Mouse (Mus musculus) thymus, postnatal 36 days (tissue): Measurements from ENCODE around the gene Pgm2.
A peak's percentile ranks its signal among the peaks of the same experiment; 100 is the strongest.

Experiments used
- DNase-seq, 2 experiments: peaks; one replicate each; pipeline ENCODE4 v3.0.0; 2022; ENCODE audit warnings: mixed read lengths in 2 of 2

Gene Pgm2

DNA sequence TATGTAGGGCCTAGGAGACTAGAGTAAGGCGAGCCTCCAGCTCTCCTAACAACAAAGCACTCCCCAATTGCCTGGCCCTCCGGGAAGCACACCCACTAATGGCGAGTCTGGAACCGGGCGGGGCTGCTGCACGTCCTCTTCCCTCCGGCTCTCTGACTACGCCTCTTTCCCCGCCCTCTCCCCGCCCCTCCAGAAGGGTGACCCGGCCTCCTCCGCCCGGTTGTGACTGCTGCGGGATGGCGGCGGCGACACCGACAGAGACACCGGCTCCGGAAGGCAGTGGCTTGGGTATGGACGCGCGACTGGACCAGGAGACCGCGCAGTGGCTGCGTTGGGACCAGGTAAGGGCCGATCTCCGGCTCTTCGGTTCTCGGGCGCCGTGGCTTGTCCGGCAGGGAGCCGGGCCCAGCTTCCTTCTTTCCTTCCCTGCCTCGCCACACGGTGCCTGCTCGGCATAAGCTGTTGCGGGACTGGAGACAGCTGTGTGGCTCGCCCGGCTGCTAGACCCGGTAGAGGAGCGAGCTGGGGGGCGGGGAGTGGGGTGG lies at the start of gene Pgm2:
Gene Pgm2 (plus strand): TSS at position 203 of the 545 bp plus-strand sequence.
- DNase-seq = peak; percentile 81

DNA sequence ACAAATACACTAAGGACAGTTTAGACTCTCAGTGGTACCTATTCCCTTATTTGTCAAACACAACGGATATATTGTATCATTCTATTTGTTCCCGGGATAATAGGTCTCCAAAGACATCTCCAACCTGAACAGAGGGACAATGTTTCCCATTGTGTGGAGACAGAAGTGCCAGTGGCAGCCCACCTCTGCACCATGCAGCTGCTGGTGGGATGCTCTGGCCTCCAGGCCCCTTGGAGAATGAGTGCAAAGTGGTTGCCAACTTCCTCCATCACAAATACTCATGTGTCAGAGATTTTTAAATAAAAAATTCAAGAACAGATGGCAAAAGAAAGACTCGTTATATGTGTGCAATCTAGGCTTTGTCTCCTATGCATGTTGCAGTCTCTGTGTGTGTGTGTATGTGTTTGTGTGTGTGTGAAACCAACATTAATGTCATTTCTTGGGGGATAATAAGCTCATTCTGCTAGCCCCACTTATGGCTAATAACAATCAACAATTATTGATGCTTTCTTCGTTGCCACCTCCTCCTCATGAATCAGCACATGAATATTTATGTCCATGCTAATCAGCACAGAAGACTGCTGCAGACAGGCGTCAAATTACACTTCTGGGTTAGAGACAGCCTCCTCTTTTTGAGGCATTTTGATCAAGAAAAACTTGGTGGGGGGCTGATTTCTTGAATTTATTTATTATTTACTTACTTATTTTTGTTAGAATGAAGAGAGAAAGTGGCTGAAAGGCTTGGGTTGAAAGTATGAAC lies 48.9 kb upstream of the Pgm2 start:
- no peak for DNase-seq

DNA sequence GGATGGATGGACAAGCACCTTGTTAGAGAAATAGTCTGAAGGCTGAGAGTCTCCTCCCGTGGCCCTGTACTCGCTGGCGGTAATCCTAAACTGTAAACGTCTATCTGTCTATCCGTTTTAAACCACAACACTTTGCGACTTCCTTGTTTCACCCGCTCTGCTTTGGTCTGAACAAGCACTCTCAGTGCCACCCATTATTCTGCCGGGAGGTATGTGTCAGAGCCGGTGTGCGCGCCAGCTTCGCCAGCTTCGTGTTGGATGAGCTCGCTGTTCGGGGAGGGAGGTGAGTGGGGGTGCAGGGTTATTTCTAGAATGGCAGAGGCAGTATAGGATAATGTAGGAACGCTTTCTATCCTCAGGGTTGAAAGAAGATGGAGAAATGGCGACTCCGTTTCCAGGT lies 48.0 kb upstream of the Pgm2 start:
- peak; percentile 46 to 59 for DNase-seq

DNA sequence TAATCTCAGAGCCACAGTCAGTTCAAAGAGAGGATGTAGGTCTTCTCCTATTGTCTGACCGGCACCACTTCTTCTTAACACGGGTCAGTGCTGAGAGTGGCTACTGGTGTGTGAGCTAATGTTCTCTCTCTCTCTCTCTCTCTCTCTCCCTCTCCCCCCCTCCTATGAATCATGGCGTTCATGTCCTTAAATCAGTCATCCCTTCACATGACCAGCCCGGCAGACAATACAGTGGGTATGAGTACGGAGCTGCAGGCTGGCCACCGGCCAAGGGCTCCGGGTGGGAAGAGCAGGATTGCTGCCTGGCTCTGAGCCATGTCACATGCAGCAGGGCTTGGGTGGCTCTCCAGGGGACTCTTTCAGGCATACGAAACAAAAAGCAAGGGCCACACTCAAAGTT lies 47.2 kb upstream of the Pgm2 start:
- no peak for DNase-seq

DNA sequence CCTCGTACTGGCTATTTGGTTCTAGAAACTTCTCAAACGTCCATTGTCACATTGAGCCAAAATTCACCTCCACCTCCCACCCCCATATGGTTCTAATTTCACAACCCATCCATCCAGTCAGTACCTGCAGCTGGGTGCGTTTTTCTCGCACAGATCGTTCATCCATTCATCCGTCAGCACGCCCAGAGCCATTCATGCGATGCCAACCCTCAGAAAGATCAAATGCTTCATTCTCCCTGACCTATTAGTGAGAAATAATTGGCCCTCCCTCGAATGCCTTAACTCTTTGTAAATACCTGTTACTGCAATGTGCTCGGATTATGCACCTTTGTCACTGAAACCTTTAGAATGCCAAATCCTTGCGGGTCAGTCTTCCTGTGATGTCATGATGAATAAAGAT lies 45.8 kb upstream of the Pgm2 start:
- no peak for DNase-seq

DNA sequence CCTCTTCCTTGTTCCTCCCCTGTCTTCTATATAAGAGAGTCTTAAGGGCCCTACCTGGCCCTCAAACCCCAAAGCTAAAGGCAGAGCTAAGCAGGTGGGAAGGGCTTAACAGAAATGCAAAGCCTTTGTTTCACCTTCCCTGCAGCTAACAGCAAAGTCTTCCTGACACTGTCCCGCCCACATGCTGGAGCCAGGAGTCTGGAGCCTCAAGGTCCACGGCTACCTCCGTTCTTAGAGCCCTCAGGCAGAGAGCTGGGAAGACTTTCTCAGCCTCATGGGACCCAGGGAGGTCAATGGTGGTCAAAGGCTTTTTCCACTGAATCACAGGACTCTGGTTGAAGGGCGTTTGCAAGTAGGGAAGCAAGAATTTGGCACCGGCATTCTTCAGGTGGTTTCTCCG lies 44.8 kb upstream of the Pgm2 start:
- DNase-seq = no peak

DNA sequence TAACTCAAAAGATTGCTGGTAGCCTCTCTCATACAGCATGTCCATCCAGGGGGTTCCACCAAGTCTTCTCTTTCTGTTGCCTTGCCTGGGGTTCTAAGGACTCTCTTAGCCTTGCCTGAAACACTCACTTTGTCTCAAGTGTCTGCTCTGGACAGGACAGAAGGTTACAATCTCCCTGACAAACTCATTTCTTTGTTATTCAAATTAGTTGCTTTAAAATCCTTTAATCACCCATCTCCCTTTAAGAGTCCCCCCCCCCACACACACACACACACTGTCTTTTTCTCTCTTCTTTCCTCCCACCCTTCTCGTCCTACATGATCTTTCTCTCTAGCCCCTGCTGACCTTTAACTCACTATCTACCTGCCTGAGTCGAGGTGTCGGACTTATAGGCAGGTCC lies 44.1 kb upstream of the Pgm2 start:
- DNase-seq = no peak

DNA sequence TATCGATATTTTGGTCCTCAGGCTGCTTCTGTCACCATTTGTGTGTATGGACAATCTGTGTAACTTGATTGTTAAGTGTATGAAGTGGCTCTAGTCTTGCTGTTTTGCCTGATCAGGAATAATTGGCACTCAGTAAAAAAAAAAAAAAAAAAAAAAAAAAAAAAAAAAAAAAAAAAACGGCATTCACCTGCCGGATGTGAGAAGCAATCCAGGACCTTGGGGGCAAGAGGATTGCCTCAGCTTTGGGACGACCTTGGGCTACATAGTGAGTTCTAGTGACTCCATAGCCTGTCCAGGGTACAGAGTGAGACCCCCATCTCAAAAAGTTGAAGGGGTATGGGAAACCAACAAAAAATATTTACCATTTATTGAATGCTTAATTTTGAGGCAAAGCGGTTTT lies 43.5 kb upstream of the Pgm2 start:
- no peak for DNase-seq

DNA sequence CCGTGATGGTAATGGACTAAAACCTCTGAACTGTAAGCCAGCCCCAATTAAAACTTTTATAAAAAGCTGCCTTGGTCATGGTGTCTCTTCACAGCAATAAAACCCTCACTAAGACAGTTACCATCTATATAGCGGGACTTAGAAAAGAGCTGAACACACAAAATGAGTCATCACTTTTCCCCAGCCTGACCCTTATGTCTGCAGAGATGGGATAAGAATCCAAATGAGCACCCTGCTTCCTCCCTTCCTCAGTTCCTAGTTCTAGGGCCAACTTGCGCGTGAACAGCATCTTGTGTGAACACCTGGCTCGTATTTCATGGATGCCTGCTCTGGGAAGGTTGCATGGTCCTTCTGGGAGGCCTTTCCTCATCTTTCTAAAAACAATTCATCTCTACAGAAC lies 39.7 kb upstream of the Pgm2 start:
- DNase-seq = no peak

DNA sequence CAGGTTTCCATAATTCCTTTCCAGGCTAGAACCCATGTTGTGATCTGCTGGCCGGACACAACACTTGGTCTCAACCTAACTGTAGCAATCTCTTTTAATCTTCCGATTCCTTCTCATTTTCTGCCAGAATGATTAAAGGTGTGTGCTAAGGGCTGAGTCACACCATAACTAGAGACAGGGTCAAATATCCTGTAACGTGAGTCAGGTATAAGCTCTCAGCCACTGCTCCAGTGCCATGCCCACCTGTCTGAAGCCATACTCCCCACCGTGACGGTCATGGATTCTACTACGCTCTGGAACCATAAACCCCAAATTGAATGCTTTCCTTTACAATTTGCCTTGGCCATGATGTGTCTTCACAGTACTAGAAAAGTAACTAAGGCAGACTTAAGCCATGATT lies 36.5 kb upstream of the Pgm2 start:
- DNase-seq = no peak

DNA sequence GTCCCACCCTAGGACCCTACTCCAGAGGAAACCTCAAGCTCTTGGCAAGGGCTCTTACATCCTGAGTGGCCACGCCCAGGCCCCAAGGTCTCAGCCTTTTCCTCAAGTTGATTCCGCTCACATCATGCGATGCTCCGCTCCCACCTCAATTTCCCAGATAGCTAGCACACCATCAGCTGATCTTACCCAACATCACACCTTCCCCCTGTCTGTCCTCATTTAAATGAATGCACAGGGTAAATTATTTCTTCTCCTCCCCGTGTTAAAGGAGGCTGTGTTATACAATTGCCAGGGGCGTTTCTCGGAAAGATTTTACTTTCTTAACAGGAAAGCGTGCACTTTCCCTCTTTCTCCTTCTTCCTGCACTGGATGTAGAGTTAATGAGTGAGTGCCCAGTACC lies 31.9 kb upstream of the Pgm2 start:
- no peak for DNase-seq

DNA sequence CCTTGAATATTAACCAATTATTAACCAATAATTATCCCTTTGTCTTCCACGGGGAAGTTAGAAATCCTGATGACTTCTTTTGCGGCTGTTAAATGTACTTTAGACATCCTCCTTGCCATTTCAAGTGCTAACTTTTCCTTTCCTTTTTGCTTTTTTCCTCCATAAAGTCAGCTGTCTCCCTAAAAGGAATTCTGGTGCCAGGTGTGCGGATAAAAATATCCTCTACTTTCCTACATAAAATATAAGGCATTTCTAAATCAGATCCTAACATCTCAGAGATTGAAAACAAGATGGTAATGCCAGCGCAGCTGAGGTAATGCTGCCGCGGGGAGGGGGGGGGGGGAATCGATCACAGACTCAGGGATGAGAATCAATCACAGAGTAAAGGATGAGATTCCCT lies 31.1 kb upstream of the Pgm2 start:
- DNase-seq = no peak

DNA sequence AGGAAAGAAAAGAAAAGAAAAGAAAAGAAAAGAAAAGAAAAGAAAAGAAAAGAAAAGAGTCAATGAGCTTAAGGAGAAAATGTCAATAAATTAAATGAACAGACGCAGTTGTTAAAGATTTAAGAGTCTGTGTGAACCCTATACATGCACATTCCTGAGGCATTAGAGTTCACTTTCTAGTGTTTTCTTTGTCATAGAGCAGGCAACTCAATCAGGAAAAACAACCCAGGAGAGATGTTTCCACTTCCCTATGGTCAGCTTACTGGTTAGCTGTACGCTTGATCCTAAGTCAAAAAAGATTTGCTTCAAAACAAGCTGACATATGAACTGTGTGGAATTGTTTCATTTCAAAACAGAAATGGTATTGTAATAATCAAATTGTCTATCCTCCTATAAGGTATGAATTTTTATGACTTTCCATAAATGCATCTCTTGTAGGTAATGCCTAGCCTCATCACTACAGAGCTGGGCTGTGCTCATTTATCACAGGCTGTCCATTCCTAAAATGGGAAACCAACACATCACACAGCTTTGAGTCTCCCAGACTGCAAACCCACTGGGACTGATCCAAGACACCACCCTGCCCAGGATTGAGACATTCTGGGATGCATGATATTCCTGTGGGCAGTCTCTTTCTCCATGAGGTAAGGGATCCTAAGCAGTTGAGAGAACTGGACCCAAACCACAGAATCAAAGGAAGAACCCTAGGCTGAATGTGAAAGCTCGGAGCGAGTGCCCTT lies 29.7 kb upstream of the Pgm2 start:
- DNase-seq = no peak

DNA sequence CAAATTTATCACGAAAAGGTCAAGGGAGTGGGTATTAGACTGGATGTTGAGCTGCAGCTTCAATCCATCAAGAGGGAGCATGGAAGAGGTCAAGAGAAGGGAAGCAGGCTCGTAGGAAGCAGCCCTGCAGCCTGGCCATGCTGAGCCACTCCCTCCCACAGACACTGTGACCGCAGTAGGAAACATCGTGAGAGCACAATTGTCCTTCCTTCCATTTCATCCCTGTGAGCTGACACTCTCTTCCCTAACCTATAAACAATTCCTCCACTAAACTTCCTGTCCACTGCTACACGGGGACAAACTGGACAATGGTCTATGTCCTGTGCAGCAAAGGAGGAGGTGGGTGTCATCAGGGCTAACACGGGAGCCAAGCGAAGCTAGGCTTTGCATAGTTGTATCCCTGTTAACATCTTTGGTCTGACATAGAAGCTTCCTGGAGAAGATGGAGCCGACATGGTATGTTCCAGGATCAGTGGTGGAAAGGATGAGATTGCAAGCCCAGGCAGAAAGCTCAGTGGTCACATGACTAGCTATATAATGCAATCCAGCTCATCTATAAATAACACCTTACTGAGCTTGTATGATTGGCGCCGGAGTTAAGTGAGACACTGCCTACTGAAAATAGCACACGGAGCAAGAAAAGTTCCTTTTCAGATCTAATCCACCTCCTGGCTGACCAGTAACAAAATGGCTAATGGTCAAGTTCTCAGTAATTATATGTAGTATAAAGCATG lies 29.0 kb upstream of the Pgm2 start:
- DNase-seq = no peak

DNA sequence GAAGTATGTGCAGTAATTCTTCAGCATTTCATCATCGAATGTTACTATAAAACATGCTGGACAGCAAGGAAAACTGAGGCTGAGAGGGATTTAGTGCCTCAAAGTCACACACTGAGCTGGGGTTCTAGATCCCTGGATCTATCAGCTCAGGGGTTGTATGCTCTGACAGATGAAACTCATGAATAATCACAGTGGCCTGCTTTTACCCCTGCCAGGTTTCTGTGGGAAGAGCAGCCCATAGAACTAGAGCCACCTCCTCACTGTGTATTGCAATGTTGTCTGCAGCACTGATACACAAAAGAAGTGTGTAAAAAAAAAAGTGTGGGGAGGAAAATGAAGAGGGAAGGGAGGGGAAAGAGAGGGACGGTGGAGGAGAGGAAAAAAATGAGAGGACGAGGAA lies 28.3 kb upstream of the Pgm2 start:
- DNase-seq = no peak

DNA sequence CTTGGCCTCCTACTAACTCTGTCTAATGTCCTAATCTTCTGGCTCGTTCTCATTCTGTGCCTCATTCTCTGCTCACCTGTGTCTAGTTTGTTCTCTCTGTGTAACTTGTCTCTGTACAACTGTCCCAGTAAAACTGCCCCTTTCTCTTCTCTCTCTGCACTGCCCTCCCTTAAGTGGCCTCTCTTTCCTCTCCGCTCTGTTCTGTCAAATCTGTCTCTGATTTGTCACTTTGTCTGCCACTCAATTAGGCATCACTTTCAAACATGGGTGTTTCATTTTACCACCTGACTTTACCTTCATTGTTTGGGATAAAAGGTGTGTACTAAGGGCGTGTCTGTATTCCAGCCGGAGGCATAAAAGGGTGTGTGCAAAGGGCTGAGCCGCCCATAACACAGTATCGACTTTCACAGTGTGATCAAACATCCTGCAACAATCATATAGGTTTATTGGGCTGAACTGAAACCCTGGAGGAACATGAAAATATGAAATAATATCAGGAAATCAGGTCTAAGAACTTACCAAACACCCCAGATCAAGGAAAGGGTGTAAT lies 27.2 kb upstream of the Pgm2 start:
- DNase-seq = no peak

DNA sequence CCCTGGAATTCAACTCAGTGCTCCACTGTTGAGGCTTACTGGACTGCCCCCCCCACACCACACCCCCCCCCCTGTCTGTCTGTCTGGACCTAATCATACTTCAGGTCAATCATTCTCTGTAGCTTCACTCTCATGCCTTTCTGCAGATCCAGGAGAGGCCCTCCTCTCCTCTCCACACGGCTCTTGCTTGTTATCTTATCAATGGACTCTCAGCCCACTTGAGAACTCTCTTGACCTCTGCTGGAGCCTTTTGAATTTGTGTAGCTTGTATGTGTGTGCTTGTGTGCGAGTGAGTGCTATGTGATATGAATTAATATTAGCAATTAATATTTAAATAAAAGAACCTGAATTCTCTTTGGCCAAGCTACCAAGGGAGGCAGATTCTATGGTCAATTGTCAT lies 26.6 kb upstream of the Pgm2 start:
- no peak for DNase-seq

DNA sequence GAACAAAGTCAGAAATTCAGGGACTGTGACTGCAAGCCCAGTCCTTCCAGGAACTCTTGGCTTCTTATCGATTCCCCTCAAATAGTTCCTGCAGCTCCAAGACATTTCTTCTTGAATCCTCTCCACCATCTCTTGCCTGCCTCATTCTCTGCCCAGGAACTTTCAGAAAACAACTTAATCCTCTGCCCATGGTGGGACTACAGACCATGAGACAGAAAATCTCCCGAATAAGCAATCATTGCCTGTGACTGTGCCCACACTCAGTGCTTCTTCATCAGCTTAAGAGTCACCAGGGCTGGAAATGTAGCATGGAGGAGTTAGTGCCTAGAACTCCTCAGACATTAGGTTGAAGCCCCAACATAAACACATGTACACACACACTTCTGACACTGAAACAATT lies 25.2 kb upstream of the Pgm2 start:
- no peak for DNase-seq

DNA sequence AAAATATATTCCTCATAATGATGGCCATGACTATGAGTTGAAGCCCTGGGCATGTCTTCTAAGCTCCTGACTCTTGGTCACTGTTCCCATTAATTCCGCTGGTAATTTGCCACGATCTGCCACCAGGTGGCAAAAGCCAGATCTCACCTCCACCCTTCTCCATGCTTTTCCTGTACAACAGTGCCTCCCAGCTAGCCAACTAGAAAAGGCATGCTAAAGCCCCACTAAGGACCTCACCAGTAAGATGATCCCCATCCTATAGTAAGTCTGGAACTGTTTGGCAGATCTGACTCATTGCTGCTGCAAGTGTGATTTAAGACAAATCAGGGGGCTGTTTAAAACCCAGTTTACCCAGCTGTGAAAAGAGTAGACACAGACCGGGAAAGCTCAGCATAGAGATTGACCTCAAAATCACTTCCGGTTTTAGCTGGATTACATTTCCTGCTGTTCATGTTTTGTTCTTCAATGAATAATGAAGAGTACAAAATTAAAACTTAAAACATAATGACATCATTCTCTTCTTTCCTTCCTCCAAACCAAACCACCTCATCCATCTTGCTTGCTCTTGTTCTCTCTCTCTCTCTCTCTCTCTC lies 22.6 kb upstream of the Pgm2 start:
- peak; percentile 43 to 48 for DNase-seq

DNA sequence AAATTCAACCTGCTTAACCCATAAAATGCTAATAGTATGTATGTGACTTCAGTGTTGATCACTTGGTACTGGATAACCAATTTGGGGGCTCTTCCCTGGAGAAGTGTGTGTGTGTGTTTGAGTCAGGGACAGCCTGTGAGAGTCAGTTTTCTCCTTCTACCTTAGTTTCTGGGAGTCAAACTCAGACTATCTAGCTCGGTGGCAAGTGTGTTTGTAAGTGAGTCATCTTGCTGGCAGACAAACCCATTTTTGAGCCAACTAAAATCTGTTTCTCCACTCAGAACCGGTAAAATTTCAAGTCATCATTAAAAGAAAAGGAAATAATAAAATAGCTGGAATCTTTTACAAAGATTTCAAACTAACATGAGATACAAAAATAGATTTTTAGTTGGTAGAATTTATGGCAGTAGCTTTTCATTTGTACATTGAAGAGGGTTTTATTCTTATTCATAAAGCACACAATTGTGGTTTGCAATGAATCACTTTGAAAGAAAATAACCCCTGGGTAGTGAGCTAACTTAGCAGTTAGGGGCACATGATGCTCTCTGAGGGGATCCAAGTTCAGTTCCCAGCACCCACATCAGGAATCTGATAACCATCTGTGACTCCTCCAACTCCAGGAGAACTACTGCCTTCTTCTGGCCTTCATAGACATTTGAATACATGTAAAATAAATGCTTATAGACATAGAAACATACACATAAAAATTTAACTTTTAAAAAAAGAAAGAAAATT lies 21.8 kb upstream of the Pgm2 start:
- DNase-seq = no peak

DNA sequence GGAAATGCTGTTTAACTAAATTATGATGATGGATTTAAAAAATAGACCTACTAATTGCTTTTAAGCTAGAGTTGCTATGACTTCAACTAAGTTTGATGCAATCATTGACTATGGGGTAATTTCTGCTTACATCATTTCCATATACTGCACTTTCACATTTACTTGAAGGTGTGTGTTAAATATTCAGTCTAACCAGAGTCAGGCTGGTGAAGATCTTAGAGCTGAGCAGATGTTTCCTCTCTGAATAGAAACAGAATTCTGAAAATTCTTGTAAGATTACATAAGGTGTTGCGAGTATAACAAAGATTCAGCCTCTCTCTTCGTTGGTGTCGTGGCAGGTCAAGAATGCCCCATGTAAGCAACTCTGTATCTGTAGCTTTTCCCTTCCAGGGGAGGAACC lies 18.3 kb upstream of the Pgm2 start:
- DNase-seq = no peak

DNA sequence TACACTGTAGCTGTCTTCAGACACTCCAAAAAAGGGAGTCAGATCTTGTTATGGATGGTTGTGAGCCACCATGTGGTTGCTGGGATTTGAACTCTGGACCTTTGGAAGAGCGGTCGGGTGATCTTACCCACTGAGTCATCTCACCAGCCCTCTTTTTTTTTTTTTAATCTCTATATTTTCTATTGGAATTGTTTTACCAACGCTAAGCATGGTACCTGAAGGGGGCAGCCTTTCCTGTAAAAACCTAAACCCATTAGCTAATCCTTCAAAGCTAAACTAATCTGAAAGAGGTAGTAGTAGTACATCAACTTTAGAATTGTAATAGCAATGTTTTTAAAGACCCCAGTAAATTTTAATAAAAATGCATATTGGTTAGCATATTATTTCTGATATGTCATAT lies 17.2 kb upstream of the Pgm2 start:
- DNase-seq = peak in 1 of 2 experiments; percentile 19
